Mouse (Mus musculus) midbrain, postnatal 0 days (tissue): ENCODE measurements around the gene Mark4. TPM values are rescaled to one million over a fixed set of nuclear protein-coding genes. Genes with fewer than 3 reads are reported as not detected.

Experiments
- ATAC-seq: fragments of 200-750 bp; cut with Nextera tagmentation; 2 replicates; pipeline ENCODE4 v1.8.0; 2017; ENCODE audit warnings: moderate number of reproducible peaks, mild to moderate bottlenecking, moderate TSS enrichment, moderate library complexity; ENCODE audit not compliant: low FRiP score
- DNase-seq: peaks from one replicate; pipeline ENCODE4 v3.0.0-alpha.2; 2015; ENCODE audit warnings: low spot score
- H3K27ac ChIP-seq: fragments of 300-500 bp; sonication (generic); 2 replicates; pipeline ENCODE4 v1.5.1; 2014; ENCODE audit warnings: low read depth, mild to moderate bottlenecking, low read length, mixed read lengths
- H3K27me3 ChIP-seq: fragments of 300-500 bp; sonication (generic); 2 replicates; pipeline ENCODE4 v1.6.1; 2014; ENCODE audit warnings: low read length, control low read depth, mixed read lengths; ENCODE audit not compliant: insufficient read depth
- H3K36me3 ChIP-seq: fragments of 300-500 bp; sonication (generic); 2 replicates; pipeline ENCODE4 v1.6.1; 2014; ENCODE audit warnings: low read length, control low read depth, mixed read lengths; ENCODE audit not compliant: insufficient read depth
- H3K4me1 ChIP-seq: fragments of 300-500 bp; sonication (generic); 2 replicates; pipeline ENCODE4 v1.6.1; 2014; ENCODE audit warnings: mild to moderate bottlenecking, control low read depth, antibody characterized with exemption, low read length, mixed read lengths; ENCODE audit not compliant: insufficient read depth
- H3K4me2 ChIP-seq: fragments of 300-500 bp; sonication (generic); 2 replicates; pipeline ENCODE4 v1.6.1; 2014; ENCODE audit warnings: low read depth, mild to moderate bottlenecking, low read length, mixed read lengths; ENCODE audit not compliant: poor library complexity, severe bottlenecking
- H3K4me3 ChIP-seq: fragments of 300-500 bp; sonication (generic); 2 replicates; pipeline ENCODE4 v1.5.1; 2014; ENCODE audit warnings: low read depth, mild to moderate bottlenecking, low read length, moderate library complexity
- H3K9ac ChIP-seq: fragments of 300-500 bp; sonication (generic); replicated peaks from 2 replicates; pipeline ENCODE4 v1.6.1; 2014; ENCODE audit warnings: mild to moderate bottlenecking, low read length, moderate library complexity, mixed read lengths; ENCODE audit not compliant: poor library complexity, severe bottlenecking
- H3K9me3 ChIP-seq: fragments of 300-500 bp; sonication (generic); 2 replicates; pipeline ENCODE4 v1.6.1; 2016; ENCODE audit warnings: low read length, control low read depth
- CTCF ChIP-seq: IDR thresholded peaks from 2 replicates; pipeline ENCODE4 v1.5.1; 2016; ENCODE audit warnings: antibody characterized with exemption, mild to moderate bottlenecking
- WGBS: fragments of 180-500 bp; shearing (Covaris S2); extraction: QIAGEN DNeasy Blood & Tissue Kit; methylation state at CpG from one replicate; pipeline ENCODE4 v1.1.7; 2014; 5-methylcytosine and 5-hydroxymethylcytosine counted together
- polyA plus RNA-seq: library from polyadenylated mRNA; unstranded; fragments of >200 nt; fragmentation: Nextera tagmentation; extraction: Ambion mirVana; gene quantifications from 2 replicates; pipeline ENCODE4 v1.2.1, GENCODE M21; 2015
- total RNA-seq: library from RNA; depleted of rRNA; stranded (reverse); fragments of >200 nt; gene quantifications from 2 replicates; pipeline ENCODE4 v1.2.3, GENCODE M21; 2014

Gene Mark4
- total and polyA plus RNA-seq, 2 experiments from 2014 or later, result 17.0 to 68.9 TPM

DNA sequence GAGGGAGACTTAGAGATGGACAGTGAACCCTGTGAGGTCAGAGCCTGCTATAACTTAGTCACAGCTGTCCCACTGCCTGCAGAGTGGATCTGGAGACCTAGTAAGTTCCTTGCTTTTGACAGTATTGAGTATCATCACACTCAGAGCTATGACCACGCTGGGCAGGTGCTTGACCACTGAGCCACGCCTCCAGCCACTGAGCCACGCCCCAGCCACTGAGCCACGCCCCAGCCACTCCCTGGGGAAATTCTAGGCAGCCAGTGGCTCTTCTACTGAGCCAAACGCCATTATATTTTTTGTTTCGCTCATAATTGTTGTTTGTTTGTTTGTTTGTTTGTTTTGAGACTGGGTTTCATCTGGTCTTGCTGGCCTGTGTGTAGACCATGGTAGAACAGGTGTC lies 9.0 kb upstream of the Mark4 start:
- H3K27me3 ChIP-seq, result peaks cover 46% of the 10 kb centered on the region
- TF ChIP-seq CTCF, result no peak
- H3K27ac ChIP-seq, result no peak overlapping the region
- no peaks in the 10 kb centered on the region for H3K9me3 ChIP-seq
- WGBS, result 38% methylated on average over 6 of the region's 6 CpGs
- no peak for ATAC-seq
- DNase-seq, result no peak
- no peak overlapping the region for H3K9ac ChIP-seq
- H3K4me1 ChIP-seq, result no peaks in the 10 kb centered on the region
- no peaks in the 10 kb centered on the region for H3K36me3 ChIP-seq
- H3K4me2 ChIP-seq, result no peak overlapping the region
- no peak overlapping the region for H3K4me3 ChIP-seq

DNA sequence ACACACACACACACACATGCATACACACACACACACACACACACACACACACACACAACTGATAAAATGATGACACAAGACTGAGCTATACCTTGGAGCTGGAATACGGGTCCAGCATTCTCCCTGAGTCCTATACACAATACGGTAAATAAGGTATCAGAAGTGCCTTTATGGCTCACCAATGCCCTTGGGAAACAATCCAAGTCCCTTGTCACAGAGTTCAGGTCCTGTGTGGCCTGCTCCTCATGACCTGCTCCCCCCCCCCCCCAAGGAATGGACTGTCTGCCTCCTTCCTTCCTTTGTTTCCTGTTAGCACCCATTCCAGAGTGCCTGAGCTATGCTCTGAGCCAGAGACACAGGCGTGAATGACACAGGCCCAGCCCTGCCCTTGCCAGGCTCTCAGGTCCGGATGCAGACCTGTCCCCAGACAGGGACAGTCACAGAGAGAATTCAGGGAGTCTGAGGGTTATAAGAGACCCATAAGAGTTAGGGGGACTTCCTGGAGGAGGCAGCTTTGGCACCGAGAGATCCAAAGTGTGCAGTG lies 8.1 kb upstream of the Mark4 start:
- H3K4me2 ChIP-seq, result no peak overlapping the region
- no peaks in the 10 kb centered on the region for H3K9me3 ChIP-seq
- no peak overlapping the region for H3K27ac ChIP-seq
- H3K27me3 ChIP-seq, result peaks cover 36% of the 10 kb centered on the region
- H3K4me1 ChIP-seq, result no peaks in the 10 kb centered on the region
- H3K4me3 ChIP-seq, result no peak overlapping the region
- H3K36me3 ChIP-seq, result no peaks in the 10 kb centered on the region
- WGBS, result 64% methylated on average over 5 of the region's 5 CpGs
- DNase-seq, result no peak
- no peak overlapping the region for H3K9ac ChIP-seq
- TF ChIP-seq CTCF, result no peak
- ATAC-seq, result no peak

DNA sequence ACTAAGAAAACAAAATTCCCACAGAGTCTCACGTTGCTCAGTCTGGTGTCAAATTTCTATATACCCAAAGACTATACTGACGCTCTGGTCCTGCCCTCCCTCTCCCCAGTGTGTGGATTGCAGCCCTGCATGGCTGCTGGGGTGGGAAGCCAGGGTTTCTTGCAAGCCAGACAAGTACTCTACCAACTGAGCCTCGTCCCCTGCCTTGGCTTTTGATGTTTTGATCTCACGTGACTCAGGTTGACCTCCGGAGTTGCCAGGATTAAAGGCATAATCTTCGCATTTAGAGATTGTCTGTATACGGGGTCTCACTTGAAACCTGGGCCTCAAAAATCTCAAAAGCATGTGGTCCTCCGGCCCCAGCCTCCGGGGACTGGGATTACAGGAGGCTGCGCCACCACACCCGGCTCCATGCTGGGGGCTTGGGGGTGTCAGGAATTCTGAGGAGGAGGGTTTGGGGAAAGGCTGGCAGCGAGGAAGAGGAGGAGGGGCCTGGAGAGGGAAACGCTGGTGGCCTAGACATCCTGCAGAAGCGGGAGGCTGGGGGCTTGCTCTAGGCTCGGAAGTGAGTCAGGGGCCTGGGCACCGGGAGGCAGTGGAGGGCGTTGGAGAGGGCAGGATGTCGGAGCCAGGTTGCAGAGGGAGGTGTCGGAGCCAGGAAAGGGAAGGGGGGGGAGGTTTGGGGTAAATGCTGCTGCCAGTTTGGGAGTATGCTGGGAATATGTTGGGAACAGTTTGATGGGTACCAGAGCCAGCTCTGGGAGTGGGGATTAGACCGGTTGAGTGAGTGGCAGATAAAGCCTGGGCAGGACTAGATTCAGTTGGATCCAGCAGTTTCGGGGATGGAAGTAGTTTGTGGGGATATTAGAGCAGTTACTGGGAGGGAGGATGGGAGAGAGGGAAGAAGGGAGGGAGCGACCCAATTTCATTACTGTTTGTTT lies 6.0 kb upstream of the Mark4 start:
- peaks cover 22% of the 10 kb centered on the region for H3K27me3 ChIP-seq
- H3K27ac ChIP-seq, result no peak overlapping the region
- WGBS, result 11% methylated on average over 21 of the region's 22 CpGs
- H3K4me3 ChIP-seq, result no peak overlapping the region
- H3K4me2 ChIP-seq, result no peak overlapping the region; the same call in 1 of the 2 replicates
- no peaks in the 10 kb centered on the region for H3K4me1 ChIP-seq
- TF ChIP-seq CTCF, result no peak
- no peak for ATAC-seq
- no peak for DNase-seq
- no peaks in the 10 kb centered on the region for H3K36me3 ChIP-seq
- H3K9ac ChIP-seq, result no peak overlapping the region
- H3K9me3 ChIP-seq, result no peaks in the 10 kb centered on the region

DNA sequence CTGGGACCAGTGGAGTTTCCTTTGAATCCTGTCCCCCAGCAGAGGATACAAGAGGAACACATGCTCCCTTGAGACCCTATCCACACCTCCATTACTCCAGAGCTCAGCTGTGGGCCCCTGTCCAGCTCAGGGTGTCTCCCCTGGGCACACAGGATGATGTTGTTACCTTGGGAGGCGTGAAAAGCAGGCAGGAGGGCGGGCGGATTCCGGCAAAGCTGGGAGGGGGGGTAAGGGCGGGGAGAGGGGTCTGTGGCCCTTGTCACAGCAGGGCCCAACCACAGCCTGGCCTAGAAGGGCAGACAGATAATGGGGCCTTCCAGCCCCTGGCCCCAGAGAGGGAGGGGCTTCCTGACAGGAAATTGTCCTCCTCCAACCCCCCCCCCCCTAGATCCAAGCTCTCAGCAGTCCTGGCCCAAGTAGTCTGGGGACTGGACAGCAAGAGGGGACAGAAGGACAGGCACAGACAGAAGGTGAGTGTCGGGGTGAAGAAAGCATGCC lies 4.3 kb upstream of the Mark4 start, which contains the start of gene Exoc3l2:
Gene Exoc3l2, plus strand, starts transcription at position 448 of the 498 bp plus-strand sequence.
- 0 out of 2 replicates have a peak, but pooled peaks cover 10% of the 10 kb centered on the region for H3K27me3 ChIP-seq
- H3K27ac ChIP-seq, result no peak within 1 kb of the TSS
- no peaks in the 10 kb centered on the region for H3K4me1 ChIP-seq
- DNase-seq, result no peak
- H3K36me3 ChIP-seq, result no peaks in the 10 kb centered on the region
- no peak within 1 kb of the TSS for H3K4me2 ChIP-seq
- no peak within 1 kb of the TSS for H3K9ac ChIP-seq
- WGBS, result 20% methylated on average over 6 of the region's 6 CpGs
- no peak for TF ChIP-seq CTCF
- no peak within 1 kb of the TSS for H3K4me3 ChIP-seq
- no peaks in the 10 kb centered on the region for H3K9me3 ChIP-seq
- no peak for ATAC-seq

DNA sequence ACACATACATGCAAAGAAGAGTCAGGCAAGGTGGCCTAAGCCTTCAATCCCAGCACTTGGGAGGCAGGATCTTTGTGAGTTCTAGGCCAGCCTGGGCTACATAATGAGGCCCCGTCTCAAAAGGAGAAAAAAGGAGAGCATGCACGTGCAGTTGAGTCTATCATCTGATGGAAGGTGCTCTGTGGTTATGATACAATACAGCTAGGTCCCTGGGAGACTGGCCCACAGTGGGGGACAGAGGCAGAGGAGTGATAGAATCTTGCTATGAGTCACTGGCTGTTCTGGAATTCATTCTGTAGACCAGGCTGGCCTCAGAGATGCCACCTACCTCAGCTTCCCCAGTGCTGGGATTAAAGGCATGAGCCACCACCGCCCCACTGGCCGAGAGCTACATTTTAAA lies 3.8 kb upstream of the Mark4 start:
- 61% methylated on average over 4 of the region's 4 CpGs for WGBS

DNA sequence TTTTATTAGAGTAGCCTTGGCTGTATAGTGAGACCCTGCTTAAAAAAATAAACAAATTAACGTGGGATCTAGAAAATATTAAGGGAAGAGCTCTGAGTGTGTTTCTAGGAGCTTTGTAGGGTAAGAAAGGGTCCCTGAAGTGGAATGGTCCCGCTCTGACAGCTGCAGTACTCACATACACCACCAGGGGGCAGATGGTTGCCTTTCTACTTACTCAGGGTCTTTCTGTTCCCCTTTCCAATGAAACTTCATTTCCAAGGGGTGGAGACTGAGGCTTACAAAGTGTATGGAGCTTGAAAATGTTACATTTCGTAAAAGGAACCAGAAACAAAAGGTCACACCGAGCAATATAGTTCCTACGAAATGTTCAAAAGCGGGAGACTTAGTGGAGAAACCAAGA lies 2.9 kb upstream of the Mark4 start:
- no peaks in the 10 kb centered on the region for H3K9me3 ChIP-seq
- no peak overlapping the region for H3K9ac ChIP-seq
- no peaks in the 10 kb centered on the region for H3K36me3 ChIP-seq
- no peak overlapping the region for H3K27ac ChIP-seq
- no peak overlapping the region for H3K4me3 ChIP-seq
- no peak for ATAC-seq
- H3K27me3 ChIP-seq, result 0 out of 2 replicates have a peak, but pooled peaks cover 4% of the 10 kb centered on the region
- no peak overlapping the region for H3K4me2 ChIP-seq
- H3K4me1 ChIP-seq, result peaks cover 11% of the 10 kb centered on the region
- DNase-seq, result peak; percentile 77
- WGBS, result 9% methylated on average over 6 of the region's 6 CpGs
- peak; percentile 95 for TF ChIP-seq CTCF

More for the DNA sequence above, 3.8 kb upstream of the Mark4 start:
- Histone ChIP-seq H3K4me1 (peaks cover 3% of the 10 kb centered on the region; the same call in 1 of the 2 replicates), H3K27me3 (0 out of 2 replicates have a peak, but pooled peaks cover 10% of the 10 kb centered on the region), H3K27ac (no peak overlapping the region), H3K9ac (no peak overlapping the region), H3K9me3 (no peaks in the 10 kb centered on the region), H3K4me3 (no peak overlapping the region), H3K36me3 (no peaks in the 10 kb centered on the region), H3K4me2 (no peak overlapping the region)
- DNase-seq (no peak), ATAC-seq (no peak)
- no peak for TF ChIP-seq CTCF
